Mouse (Mus musculus) forebrain, embryonic 14.5 days (tissue): ENCODE measurements around the gene Fam117a. TPM values are rescaled to one million over a fixed set of nuclear protein-coding genes. Genes with fewer than 3 reads are reported as not detected.

Experiments used
- ATAC-seq: fragments of 200-750 bp; cut with Nextera tagmentation; 2 replicates; pipeline ENCODE4 v1.8.0; 2017; ENCODE audit warnings: mild to moderate bottlenecking, moderate library complexity
- DNase-seq: peaks from one replicate; pipeline ENCODE4 v3.0.0-alpha.2; 2015; ENCODE audit warnings: low spot score
- H3K27ac ChIP-seq: fragments of 300-500 bp; sonication (generic); 2 replicates; pipeline ENCODE4 v1.5.1; 2014; ENCODE audit warnings: low read depth, mild to moderate bottlenecking, control low read depth, low read length, moderate library complexity
- H3K27me3 ChIP-seq: fragments of 300-500 bp; sonication (generic); replicated peaks from 2 replicates; pipeline ENCODE4 v1.6.1; 2014; ENCODE audit warnings: low read length, control low read depth, mixed read lengths; ENCODE audit not compliant: control insufficient read depth, insufficient read depth
- H3K36me3 ChIP-seq: fragments of 300-500 bp; sonication (generic); 2 replicates; pipeline ENCODE4 v1.6.1; 2014; ENCODE audit warnings: low read length, control low read depth; ENCODE audit not compliant: control insufficient read depth, insufficient read depth
- H3K4me1 ChIP-seq: fragments of 300-500 bp; sonication (generic); 2 replicates; pipeline ENCODE4 v1.6.1; 2014; ENCODE audit warnings: antibody characterized with exemption, low read length, control low read depth; ENCODE audit not compliant: control insufficient read depth, insufficient read depth
- H3K4me2 ChIP-seq: fragments of 300-500 bp; sonication (generic); 2 replicates; pipeline ENCODE4 v1.6.1; 2014; ENCODE audit warnings: mild to moderate bottlenecking, control low read depth, low read length
- H3K4me3 ChIP-seq: fragments of 300-500 bp; sonication (generic); 2 replicates; pipeline ENCODE4 v1.5.1; 2014; ENCODE audit warnings: low read depth, low read length, control low read depth
- H3K9ac ChIP-seq: fragments of 300-500 bp; sonication (generic); 2 replicates; pipeline ENCODE4 v1.6.1; 2014; ENCODE audit warnings: mild to moderate bottlenecking, low read length, control low read depth, moderate library complexity
- H3K9me3 ChIP-seq: fragments of 300-500 bp; sonication (generic); replicated peaks from 2 replicates; pipeline ENCODE4 v1.6.1; 2016; ENCODE audit warnings: low read length, control low read depth, mixed read lengths; ENCODE audit not compliant: control insufficient read depth
- WGBS: fragments of 180-500 bp; shearing (Covaris S2); extraction: QIAGEN DNeasy Blood & Tissue Kit; methylation state at CpG from one replicate; pipeline ENCODE4 v1.1.7; 2014; 5-methylcytosine and 5-hydroxymethylcytosine counted together
- polyA plus RNA-seq: library from polyadenylated mRNA; unstranded; fragments of >200 nt; fragmentation: Nextera tagmentation; extraction: Ambion mirVana; gene quantifications from 2 replicates; pipeline ENCODE4 v1.2.1, GENCODE M21; 2014

Fam117a gene
- polyA plus RNA-seq, 1 experiment from 2014 or later: 3.3 TPM

- ATAC-seq (no peak), DNase-seq (no peak)
- Histone ChIP-seq H3K9ac (no peak overlapping the region), H3K4me3 (no peak overlapping the region), H3K4me1 (no peaks in the 10 kb centered on the region), H3K9me3 (no peaks in the 10 kb centered on the region), H3K4me2 (no peak overlapping the region), H3K27me3 (no peaks in the 10 kb centered on the region), H3K27ac (no peak overlapping the region), H3K36me3 (no peaks in the 10 kb centered on the region)
- WGBS: 77% methylated on average over 5 of the region's 5 CpGs
Observed at GRCm38 (mm10) chr11:95379552-95379951, 42.7 kb downstream of the Fam117a start.

- H3K4me3 ChIP-seq: no peak overlapping the region
- peaks cover 3% of the 10 kb centered on the region; the same call in 1 of the 2 replicates for H3K4me1 ChIP-seq
- H3K9me3 ChIP-seq: no peaks in the 10 kb centered on the region
- 93% methylated on average over 7 of the region's 7 CpGs for WGBS
- H3K36me3 ChIP-seq: no peaks in the 10 kb centered on the region
- H3K27me3 ChIP-seq: no peaks in the 10 kb centered on the region
- ATAC-seq: no peak
- H3K27ac ChIP-seq: no peak overlapping the region
- no peak for DNase-seq
- H3K9ac ChIP-seq: no peak overlapping the region
- no peak overlapping the region for H3K4me2 ChIP-seq
Observed at GRCm38 (mm10) chr11:95380711-95381110, 43.9 kb downstream of the Fam117a start.

- no peak for DNase-seq
- Histone ChIP-seq H3K36me3 (0 out of 2 replicates have a peak, but pooled peaks cover under 1% of the 10 kb centered on the region), H3K9me3 (no peaks in the 10 kb centered on the region), H3K4me2 (no peak overlapping the region), H3K27me3 (no peaks in the 10 kb centered on the region), H3K9ac (no peak overlapping the region), H3K4me3 (no peak overlapping the region), H3K27ac (no peak overlapping the region), H3K4me1 (peaks cover 7% of the 10 kb centered on the region; the same call in 1 of the 2 replicates)
- ATAC-seq: no peak
- WGBS: 88% methylated on average over 1 of the region's 1 CpGs
Observed at GRCm38 (mm10) chr11:95381146-95381545, 44.3 kb downstream of the Fam117a start.

- Histone ChIP-seq H3K9ac (no peak overlapping the region), H3K4me3 (no peak overlapping the region), H3K27ac (no peak overlapping the region), H3K36me3 (peaks cover 21% of the 10 kb centered on the region), H3K4me1 (peaks cover 7% of the 10 kb centered on the region; the same call in 1 of the 2 replicates), H3K27me3 (no peaks in the 10 kb centered on the region), H3K9me3 (no peaks in the 10 kb centered on the region), H3K4me2 (no peak overlapping the region)
- DNase-seq (no peak), ATAC-seq (no peak)
- 91% methylated on average over 5 of the region's 5 CpGs for WGBS
Observed at GRCm38 (mm10) chr11:95383331-95383986, 46.6 kb downstream of the Fam117a start.

GRCm38 (mm10) chr11:95384004-95384318, 47.1 kb downstream of the Fam117a start:
- no peaks in the 10 kb centered on the region for H3K9me3 ChIP-seq
- WGBS: 37% methylated on average over 9 of the region's 9 CpGs
- no peak for ATAC-seq

GRCm38 (mm10) chr11:95384319-95384972, 47.6 kb downstream of the Fam117a start, which contains the start of gene Slc35b1:
TSS of gene Slc35b1 (plus strand) at chr11:95384692.
- peaks cover 30% of the 10 kb centered on the region for H3K36me3 ChIP-seq
- DNase-seq (peak; percentile 100), ATAC-seq (peak; percentile 98)
- peaks cover 7% of the 10 kb centered on the region; the same call in 1 of the 2 replicates for H3K4me1 ChIP-seq
- H3K27me3 ChIP-seq: no peaks in the 10 kb centered on the region
- peak within 1 kb of the TSS; percentile 51 for H3K4me2 ChIP-seq
- H3K9me3 ChIP-seq: no peaks in the 10 kb centered on the region
- WGBS: under 1% methylated on average over 42 of the region's 42 CpGs
- H3K27ac ChIP-seq: peak within 1 kb of the TSS; percentile 91
- peak within 1 kb of the TSS; percentile 92 for H3K9ac ChIP-seq
- H3K4me3 ChIP-seq: peak within 1 kb of the TSS; percentile 84

More at GRCm38 (mm10) chr11:95384004-95384318, 47.1 kb downstream of the Fam117a start:
- no peak overlapping the region; the same call in 1 of the 2 replicates for H3K27ac ChIP-seq
- no peak for DNase-seq
- H3K4me1 ChIP-seq: peaks cover 7% of the 10 kb centered on the region; the same call in 1 of the 2 replicates
- H3K4me2 ChIP-seq: peak overlapping the region; percentile 39
- H3K27me3 ChIP-seq: no peaks in the 10 kb centered on the region
- 0 out of 2 replicates have a peak overlapping the region, but pooled peaks have one; percentile 17 for H3K9ac ChIP-seq
- peak overlapping the region; percentile 22 for H3K4me3 ChIP-seq
- peaks cover 25% of the 10 kb centered on the region for H3K36me3 ChIP-seq

GRCm38 (mm10) chr11:95384973-95385320, 48.1 kb downstream of the Fam117a start:
- Histone ChIP-seq H3K4me3 (peak overlapping the region; percentile 84), H3K4me1 (peaks cover 7% of the 10 kb centered on the region; the same call in 1 of the 2 replicates), H3K27me3 (no peaks in the 10 kb centered on the region), H3K27ac (peak overlapping the region; percentile 91), H3K36me3 (peaks cover 35% of the 10 kb centered on the region), H3K9ac (peak overlapping the region; percentile 92), H3K9me3 (no peaks in the 10 kb centered on the region), H3K4me2 (peak overlapping the region; percentile 51)
- peak; percentile 29 for ATAC-seq
- WGBS: 0% methylated on average over 14 of the region's 14 CpGs
- DNase-seq: no peak

GRCm38 (mm10) chr11:95387354-95387753, 50.5 kb downstream of the Fam117a start:
- ATAC-seq (no peak), DNase-seq (no peak)
- Histone ChIP-seq H3K36me3 (peaks cover 57% of the 10 kb centered on the region), H3K9me3 (no peaks in the 10 kb centered on the region), H3K4me2 (no peak overlapping the region), H3K27ac (no peak overlapping the region), H3K4me1 (peaks cover 8% of the 10 kb centered on the region; the same call in 1 of the 2 replicates), H3K27me3 (no peaks in the 10 kb centered on the region), H3K4me3 (no peak overlapping the region), H3K9ac (no peak overlapping the region)
- WGBS: 94% methylated on average over 7 of the region's 7 CpGs

- Histone ChIP-seq H3K4me3 (no peak overlapping the region), H3K4me1 (peaks cover 14% of the 10 kb centered on the region; the same call in 1 of the 2 replicates), H3K27me3 (no peaks in the 10 kb centered on the region), H3K4me2 (no peak overlapping the region), H3K27ac (no peak overlapping the region), H3K9me3 (no peaks in the 10 kb centered on the region), H3K36me3 (peaks cover 63% of the 10 kb centered on the region), H3K9ac (no peak overlapping the region)
- ATAC-seq: no peak
- peak; percentile 28 for DNase-seq
- 74% methylated on average over 3 of the region's 3 CpGs for WGBS
Observed at GRCm38 (mm10) chr11:95389006-95389405, 52.2 kb downstream of the Fam117a start.
